In the genomic region with DNA sequence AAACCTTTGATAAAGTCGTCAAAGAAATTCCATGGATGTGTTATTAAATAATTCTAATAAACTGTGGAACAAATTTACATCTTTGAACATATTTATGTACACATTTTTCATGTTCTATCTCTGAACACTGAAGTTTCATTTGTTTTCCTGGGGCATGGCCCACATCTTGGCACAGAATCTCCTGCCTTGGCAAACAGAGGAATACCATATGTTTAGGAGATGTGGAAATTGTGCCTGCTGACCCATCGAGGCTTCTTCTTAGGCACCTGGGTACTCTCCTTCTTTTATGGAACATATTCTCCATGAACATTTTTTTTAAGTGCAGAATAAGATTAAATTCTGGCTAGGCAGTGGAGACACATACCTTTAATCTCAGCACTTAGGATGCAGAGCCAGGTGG, we compare ENCODE assay signal across 14 mouse cellular contexts.
"Had no signal": no experiment of that assay in that cellular context is flagged by ENCODE, and none has a peak within 500 bp of the region (broad histone marks: within the 10 kb centered on the region; RNA-seq: fewer than 3 reads in every experiment).

No protein-coding gene starts in this region.

- H3K27ac ChIP-seq: kidney, postnatal 0 days; limb, embryonic 10.5 days; liver, embryonic 12.5 days; midbrain, embryonic 15.5 days; neural tube, embryonic 12.5 days; stomach, embryonic 15.5 days had no signal

- DNase-seq: kidney, adult 9 months; kidney, postnatal 36 days; layer of hippocampus, adult 9-11 months; lung, embryonic 14.5 days; lung, postnatal 10 days; lung, postnatal 4 days; right cerebral cortex, postnatal 14 days; thymus, postnatal 36 days had no signal

- H3K4me1 ChIP-seq: limb, embryonic 10.5 days; midbrain, embryonic 15.5 days; neural tube, embryonic 12.5 days; stomach, embryonic 15.5 days had no signal

- H3K4me3 ChIP-seq: limb, embryonic 10.5 days; liver, embryonic 12.5 days; midbrain, embryonic 15.5 days; neural tube, embryonic 12.5 days; stomach, embryonic 15.5 days had no signal

- ATAC-seq: liver, embryonic 12.5 days; midbrain, embryonic 15.5 days had no signal

- H3K27me3 ChIP-seq: liver, embryonic 12.5 days; neural tube, embryonic 12.5 days; stomach, embryonic 15.5 days had no signal
